Mouse (Mus musculus): ENCODE results near the gene Thnsl1. TPM values are rescaled to one million over a fixed set of nuclear protein-coding genes. Genes with fewer than 3 reads are reported as not detected.

The Thnsl1 gene
- total RNA-seq, 1 experiment: 9.4 TPM

DNA sequence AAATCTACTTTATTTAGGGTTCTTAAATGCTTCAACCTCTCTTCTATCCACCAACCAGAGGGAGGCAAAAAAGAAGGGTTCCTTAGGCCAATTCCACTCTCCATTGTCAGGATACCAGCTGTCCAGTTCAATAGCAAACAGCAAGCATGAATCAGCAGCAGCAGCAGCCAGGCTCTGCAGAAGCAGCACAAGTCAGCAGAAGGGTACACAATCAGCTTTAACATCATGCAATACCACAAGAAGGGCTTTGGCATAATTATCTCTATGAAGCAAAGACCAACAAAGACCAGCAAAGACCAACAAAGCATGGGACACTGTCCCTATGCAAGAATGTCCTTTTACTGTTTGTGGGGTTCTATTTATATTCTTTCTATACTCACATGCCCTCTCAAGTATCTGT is 48.8 kb downstream of the Thnsl1 start:
- in situ Hi-C loops (cut with MboI; ENCODE audit: low sequenced_read_pairs in 2 of 2, unreplicated experiment in 2 of 2): no loop called here
- Histone ChIP-seq H3K9ac (ENCODE audit: insufficient read depth, low read depth, low read length, poor library complexity, severe bottlenecking) (no peak overlapping the region), H3K27ac (ENCODE audit: insufficient read depth, low read depth, low read length, poor library complexity, severe bottlenecking) (no peak overlapping the region), H3K9me3 (ENCODE audit: control insufficient read depth, insufficient read depth, low read depth, low read length) (no peaks in the 10 kb centered on the region), H3K4me3 (ENCODE audit: insufficient read depth in 1 of 2, low read depth in 1 of 2, low read length in 2 of 2, poor library complexity in 1 of 2, severe bottlenecking in 1 of 2) (no peak overlapping the region), H3K36me3 (ENCODE audit: control insufficient read depth, insufficient read depth, low read length, poor library complexity, severe bottlenecking) (no peaks in the 10 kb centered on the region), H3K4me1 (ENCODE audit: control insufficient read depth in 2 of 2, insufficient read depth in 2 of 2, low read length in 2 of 2, poor library complexity in 1 of 2) (no peaks in the 10 kb centered on the region)
- TF ChIP-seq ZNF384 (IDR thresholded peaks at IDR 0.05; ENCODE audit: low read depth, low read length) (no peak), HCFC1 (IDR thresholded peaks at IDR 0.05; ENCODE audit: borderline replicate concordance, insufficient read depth, low read length) (no peak), ZC3H11A (IDR thresholded peaks at IDR 0.05; ENCODE audit: borderline replicate concordance, low read depth, low read length) (no peak), CHD2 (IDR thresholded peaks at IDR 0.05; ENCODE audit: low read depth, low read length) (no peak), MAFK (IDR thresholded peaks at IDR 0.05; ENCODE audit: insufficient read depth, low read depth, low read length) (no peak)
- no peak for DNase-seq (ENCODE audit: low read depth, low spot score)

DNA sequence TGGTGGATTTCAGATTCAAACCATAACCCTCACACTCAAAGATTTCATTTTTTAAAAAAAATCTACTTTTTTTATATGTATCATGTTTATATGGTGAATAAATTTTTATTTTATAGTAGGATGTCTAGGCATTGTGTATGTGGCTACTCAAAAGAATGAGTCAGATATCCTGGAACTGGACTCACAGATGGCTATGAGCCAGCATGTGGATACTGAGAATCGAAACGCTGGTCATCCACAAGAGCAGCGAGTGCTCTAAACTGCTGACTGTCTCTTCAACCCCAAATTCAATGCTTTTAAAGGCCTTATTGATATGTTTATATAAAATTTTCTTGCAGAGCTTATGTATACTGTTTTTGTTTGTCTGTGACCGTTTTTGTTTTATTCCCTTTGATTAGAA is 52.8 kb downstream of the Thnsl1 start:
- H3K36me3 ChIP-seq (ENCODE audit: control insufficient read depth, insufficient read depth, low read length, poor library complexity, severe bottlenecking): no peaks in the 10 kb centered on the region
- no peak overlapping the region for H3K27ac ChIP-seq (ENCODE audit: insufficient read depth, low read depth, low read length, poor library complexity, severe bottlenecking)
- in situ Hi-C loops (cut with MboI; ENCODE audit: low sequenced_read_pairs in 2 of 2, unreplicated experiment in 2 of 2): no loop called here
- no peaks in the 10 kb centered on the region for H3K4me1 ChIP-seq (ENCODE audit: control insufficient read depth in 2 of 2, insufficient read depth in 2 of 2, low read length in 2 of 2, poor library complexity in 1 of 2)
- DNase-seq (ENCODE audit: low read depth, low spot score): no peak
- no peak overlapping the region for H3K9ac ChIP-seq (ENCODE audit: insufficient read depth, low read depth, low read length, poor library complexity, severe bottlenecking)
- TF ChIP-seq ZNF384 (IDR thresholded peaks at IDR 0.05; ENCODE audit: low read depth, low read length): no peak
- no peak for TF ChIP-seq HCFC1 (IDR thresholded peaks at IDR 0.05; ENCODE audit: borderline replicate concordance, insufficient read depth, low read length)
- TF ChIP-seq CHD2 (IDR thresholded peaks at IDR 0.05; ENCODE audit: low read depth, low read length): no peak
- no peak for TF ChIP-seq ZC3H11A (IDR thresholded peaks at IDR 0.05; ENCODE audit: borderline replicate concordance, low read depth, low read length)
- TF ChIP-seq MAFK (IDR thresholded peaks at IDR 0.05; ENCODE audit: insufficient read depth, low read depth, low read length): no peak
- no peaks in the 10 kb centered on the region for H3K9me3 ChIP-seq (ENCODE audit: control insufficient read depth, insufficient read depth, low read depth, low read length)
- H3K4me3 ChIP-seq (ENCODE audit: insufficient read depth in 1 of 2, low read depth in 1 of 2, low read length in 2 of 2, poor library complexity in 1 of 2, severe bottlenecking in 1 of 2): no peak overlapping the region

- no peak for TF ChIP-seq CHD2 (IDR thresholded peaks at IDR 0.05; ENCODE audit: low read depth, low read length)
- TF ChIP-seq HCFC1 (IDR thresholded peaks at IDR 0.05; ENCODE audit: borderline replicate concordance, insufficient read depth, low read length): no peak
- no peak for TF ChIP-seq MAFK (IDR thresholded peaks at IDR 0.05; ENCODE audit: insufficient read depth, low read depth, low read length)
- TF ChIP-seq ZC3H11A (IDR thresholded peaks at IDR 0.05; ENCODE audit: borderline replicate concordance, low read depth, low read length): no peak
- TF ChIP-seq ZNF384 (IDR thresholded peaks at IDR 0.05; ENCODE audit: low read depth, low read length): no peak
- Histone ChIP-seq H3K4me1 (ENCODE audit: control insufficient read depth in 2 of 2, insufficient read depth in 2 of 2, low read length in 2 of 2, poor library complexity in 1 of 2) (no peaks in the 10 kb centered on the region), H3K36me3 (ENCODE audit: control insufficient read depth, insufficient read depth, low read length, poor library complexity, severe bottlenecking) (no peaks in the 10 kb centered on the region), H3K9ac (ENCODE audit: insufficient read depth, low read depth, low read length, poor library complexity, severe bottlenecking) (no peak overlapping the region), H3K9me3 (ENCODE audit: control insufficient read depth, insufficient read depth, low read depth, low read length) (no peaks in the 10 kb centered on the region), H3K4me3 (ENCODE audit: insufficient read depth in 1 of 2, low read depth in 1 of 2, low read length in 2 of 2, poor library complexity in 1 of 2, severe bottlenecking in 1 of 2) (no peak overlapping the region), H3K27ac (ENCODE audit: insufficient read depth, low read depth, low read length, poor library complexity, severe bottlenecking) (no peak overlapping the region)
- no peak for DNase-seq (ENCODE audit: low read depth, low spot score)
- in situ Hi-C loops (cut with MboI; ENCODE audit: low sequenced_read_pairs in 2 of 2, unreplicated experiment in 2 of 2): no loop called here
These were observed 53.6 kb downstream of the Thnsl1 start for GRCm38 (mm10) chr2:21259081-21259480.

DNA sequence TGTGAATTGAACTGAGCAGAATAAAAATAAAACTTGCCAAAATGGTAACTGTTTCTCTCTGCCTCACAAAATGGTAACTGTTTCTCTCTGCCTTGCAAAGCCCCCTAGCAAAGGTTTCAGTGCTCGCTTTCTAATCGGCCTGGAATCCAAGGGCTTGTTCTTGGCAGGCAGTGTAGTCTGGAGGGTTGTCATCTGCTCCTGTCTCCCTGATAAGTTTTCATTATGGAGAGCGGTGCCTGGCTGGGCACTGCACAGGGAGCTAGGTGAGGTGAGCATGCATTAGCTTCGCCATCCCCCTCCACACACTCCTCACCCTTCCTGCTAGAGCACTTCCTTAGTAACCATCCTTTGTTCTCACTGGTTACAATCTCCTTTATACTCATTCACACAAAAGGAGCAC is 54.5 kb downstream of the Thnsl1 start:
- Histone ChIP-seq H3K36me3 (ENCODE audit: control insufficient read depth, insufficient read depth, low read length, poor library complexity, severe bottlenecking) (no peaks in the 10 kb centered on the region), H3K4me3 (ENCODE audit: insufficient read depth in 1 of 2, low read depth in 1 of 2, low read length in 2 of 2, poor library complexity in 1 of 2, severe bottlenecking in 1 of 2) (no peak overlapping the region), H3K27ac (ENCODE audit: insufficient read depth, low read depth, low read length, poor library complexity, severe bottlenecking) (no peak overlapping the region), H3K4me1 (ENCODE audit: control insufficient read depth in 2 of 2, insufficient read depth in 2 of 2, low read length in 2 of 2, poor library complexity in 1 of 2) (no peaks in the 10 kb centered on the region), H3K9ac (ENCODE audit: insufficient read depth, low read depth, low read length, poor library complexity, severe bottlenecking) (no peak overlapping the region), H3K9me3 (ENCODE audit: control insufficient read depth, insufficient read depth, low read depth, low read length) (no peaks in the 10 kb centered on the region)
- in situ Hi-C loops (cut with MboI; ENCODE audit: low sequenced_read_pairs in 2 of 2, unreplicated experiment in 2 of 2): loop anchor here in 1 of 2 experiments (10.0 kb wide), 1 partner anchor 365 kb away; no protein-coding TSS in a partner anchor
- DNase-seq (ENCODE audit: low read depth, low spot score): no peak
- no peak for TF ChIP-seq HCFC1 (IDR thresholded peaks at IDR 0.05; ENCODE audit: borderline replicate concordance, insufficient read depth, low read length)
- TF ChIP-seq ZNF384 (IDR thresholded peaks at IDR 0.05; ENCODE audit: low read depth, low read length): no peak
- no peak for TF ChIP-seq ZC3H11A (IDR thresholded peaks at IDR 0.05; ENCODE audit: borderline replicate concordance, low read depth, low read length)
- no peak for TF ChIP-seq MAFK (IDR thresholded peaks at IDR 0.05; ENCODE audit: insufficient read depth, low read depth, low read length)
- no peak for TF ChIP-seq CHD2 (IDR thresholded peaks at IDR 0.05; ENCODE audit: low read depth, low read length)

Measured in ES-E14 (cell line).